Mouse (Mus musculus) layer of hippocampus, adult 2 months (tissue): ENCODE results near the gene Mbd3. TPM values are rescaled to one million over a fixed set of nuclear protein-coding genes. Genes with fewer than 3 reads are reported as not detected.
"Not testable (repeated sequence)": the region's sequence is repeated elsewhere in the genome, so short reads cannot be mapped to it uniquely, and the experiment has no call there.

Source experiments
- DNase-seq, 2 experiments: peaks; one replicate each; pipeline ENCODE4 v3.0.0; 2022; ENCODE audit warnings: low spot score in 2 of 2
- H3K27ac ChIP-seq: fragments of 200-600 bp; 2 replicates; pipeline ENCODE4 v1.8.1; 2022
- H3K4me3 ChIP-seq: fragments of 200-600 bp; 2 replicates; pipeline ENCODE4 v1.8.1; 2022; ENCODE audit warnings: mild to moderate bottlenecking
- CTCF ChIP-seq: fragments of 200-600 bp; conservative IDR thresholded peaks from 2 replicates; pipeline ENCODE4 v1.8.1; 2022; ENCODE audit warnings: antibody characterized with exemption, mild to moderate bottlenecking, moderate library complexity
- microRNA-seq, 2 experiments: library from miRNA; unstranded; fragments of <30 nt; microRNA quantifications; one replicate each; pipeline ENCODE4 v1.2.0; 2021
- total RNA-seq, 2 experiments: library from RNA; stranded (reverse); gene quantifications; 2 replicates each; pipeline ENCODE4 v1.2.3; 2021

The Mbd3 gene
- total RNA-seq, 2 experiments from 2014 or later, result 147 to 149 TPM

DNA sequence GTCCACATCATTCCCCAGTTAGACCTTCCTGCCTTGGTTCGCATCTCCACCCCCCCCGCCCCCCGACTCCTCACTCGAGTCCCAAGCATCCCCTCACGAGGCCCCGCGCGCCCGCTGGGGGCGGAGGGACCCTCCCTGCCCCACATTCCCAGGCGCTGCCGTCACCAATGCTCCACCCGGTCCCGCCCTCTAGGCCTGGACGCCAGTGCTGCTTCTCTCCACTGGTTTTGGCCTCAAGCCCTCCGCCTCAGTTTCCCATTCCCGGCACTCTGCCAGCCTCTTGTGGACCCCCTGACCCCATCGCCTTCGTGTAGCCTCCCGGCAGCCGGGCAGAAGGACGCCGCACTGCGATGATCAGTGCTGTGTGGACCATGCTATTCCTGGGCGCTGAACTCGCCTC, 50.4 kb downstream of the Mbd3 start:
- TF ChIP-seq CTCF, result no peak
- H3K27ac ChIP-seq, result no peak overlapping the region
- H3K4me3 ChIP-seq, result no peak overlapping the region
- DNase-seq, result no peak

DNA sequence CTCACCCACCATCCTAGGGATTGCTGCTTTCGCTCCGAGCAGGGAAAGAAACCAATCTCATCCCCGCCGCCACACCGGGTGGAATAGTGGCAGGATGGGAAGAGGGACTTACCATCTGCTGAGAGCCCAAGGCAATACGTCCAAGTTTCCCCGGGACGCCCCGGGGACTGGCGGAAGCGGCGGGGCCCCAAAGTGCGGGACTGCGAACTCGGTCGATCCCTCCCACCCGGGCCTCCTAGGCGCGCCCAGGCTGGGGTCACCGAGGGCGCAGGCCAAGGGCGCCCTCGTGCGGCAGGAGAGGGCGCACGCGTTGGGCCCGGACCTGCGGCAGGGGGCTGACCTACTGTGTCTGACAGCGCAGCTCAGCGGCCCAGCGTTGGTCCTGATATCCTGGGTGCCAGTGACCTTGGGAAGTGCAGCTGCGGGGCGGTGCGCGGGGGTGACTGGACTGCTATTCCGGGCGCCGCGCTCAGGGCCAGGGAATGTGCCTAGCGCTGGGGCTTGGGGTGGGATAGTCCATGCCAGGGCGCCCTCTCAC, 51.0 kb downstream of the Mbd3 start, which contains the start of gene Adamtsl5:
Adamtsl5 (minus strand) TSS at position 169 of the 538 bp plus-strand sequence.
- Histone ChIP-seq H3K4me3 (peak within 1 kb of the TSS; percentile 47), H3K27ac (0 out of 2 replicates have a peak within 1 kb of the TSS, but pooled peaks have one; percentile 14)
- peak; percentile 82 for TF ChIP-seq CTCF
- no peak for DNase-seq

DNA sequence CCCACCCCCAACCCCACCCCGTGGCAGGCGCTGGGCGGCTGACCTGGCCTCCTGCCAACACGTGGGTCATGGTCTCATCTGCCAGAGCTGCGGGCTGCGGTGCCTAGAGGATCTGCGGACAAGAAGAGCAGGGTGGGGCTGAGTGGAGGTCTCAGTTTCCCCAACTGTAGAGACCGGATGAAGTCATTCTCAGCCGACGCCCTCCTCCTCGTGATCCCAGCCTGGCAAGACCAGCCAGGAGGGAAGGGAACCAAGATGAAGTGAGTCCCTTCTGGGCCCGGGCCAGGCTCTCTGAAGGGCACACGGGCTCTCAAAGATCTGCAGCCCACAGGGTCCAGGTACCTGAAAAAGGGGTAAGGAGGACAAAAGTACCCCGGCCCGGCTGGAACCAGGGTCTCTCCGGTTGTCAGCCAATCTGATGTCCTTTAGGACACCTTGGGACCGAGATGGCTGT, 51.8 kb downstream of the Mbd3 start:
- no peak for TF ChIP-seq CTCF
- Histone ChIP-seq H3K4me3 (peak overlapping the region; percentile 47; the same call in 1 of the 2 replicates), H3K27ac (0 out of 2 replicates have a peak overlapping the region, but pooled peaks have one; percentile 14)
- no peak for DNase-seq

DNA sequence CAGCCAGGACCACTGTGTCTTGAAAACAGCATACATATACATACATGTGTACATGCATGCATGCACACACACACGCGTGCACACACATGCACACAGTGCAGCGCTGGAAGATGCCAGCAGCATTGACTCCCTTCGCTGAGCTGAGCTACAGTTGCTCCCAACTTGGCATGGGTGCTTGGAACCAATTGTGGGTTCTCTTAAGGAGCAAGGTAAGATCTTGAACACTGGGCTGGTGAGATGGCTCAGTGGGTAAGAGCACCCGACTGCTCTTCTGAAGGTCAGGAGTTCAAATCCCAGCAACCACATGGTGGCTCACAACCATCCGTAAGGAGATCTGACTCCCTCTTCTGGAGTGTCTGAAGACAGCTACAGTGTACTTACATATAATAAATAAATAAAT, 53.4 kb downstream of the Mbd3 start:
- H3K27ac ChIP-seq, H3K4me3 ChIP-seq, DNase-seq: not testable (repeated sequence)

DNA sequence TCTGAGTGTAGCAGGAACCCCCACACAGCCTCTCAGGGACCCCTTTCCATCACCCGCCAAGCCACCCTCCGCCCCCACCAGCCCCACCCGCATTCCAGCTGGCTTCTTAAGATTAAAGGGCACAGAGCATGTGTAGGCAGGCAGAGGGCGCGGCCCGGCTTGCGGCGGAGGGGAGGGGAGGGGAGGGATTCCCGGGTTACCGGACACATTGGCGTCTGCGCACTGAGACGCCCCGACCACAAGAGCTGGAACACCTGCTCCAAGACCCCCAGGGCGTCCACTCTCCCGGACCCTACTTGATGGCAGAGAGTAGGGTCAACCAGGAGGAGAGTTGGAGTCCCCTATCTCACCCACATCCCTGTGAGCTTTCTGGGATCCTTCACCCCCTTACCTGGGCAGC, 54.2 kb downstream of the Mbd3 start:
- no peak for TF ChIP-seq CTCF
- Histone ChIP-seq H3K27ac (peak overlapping the region; percentile 82), H3K4me3 (no peak overlapping the region)
- DNase-seq, result no peak

DNA sequence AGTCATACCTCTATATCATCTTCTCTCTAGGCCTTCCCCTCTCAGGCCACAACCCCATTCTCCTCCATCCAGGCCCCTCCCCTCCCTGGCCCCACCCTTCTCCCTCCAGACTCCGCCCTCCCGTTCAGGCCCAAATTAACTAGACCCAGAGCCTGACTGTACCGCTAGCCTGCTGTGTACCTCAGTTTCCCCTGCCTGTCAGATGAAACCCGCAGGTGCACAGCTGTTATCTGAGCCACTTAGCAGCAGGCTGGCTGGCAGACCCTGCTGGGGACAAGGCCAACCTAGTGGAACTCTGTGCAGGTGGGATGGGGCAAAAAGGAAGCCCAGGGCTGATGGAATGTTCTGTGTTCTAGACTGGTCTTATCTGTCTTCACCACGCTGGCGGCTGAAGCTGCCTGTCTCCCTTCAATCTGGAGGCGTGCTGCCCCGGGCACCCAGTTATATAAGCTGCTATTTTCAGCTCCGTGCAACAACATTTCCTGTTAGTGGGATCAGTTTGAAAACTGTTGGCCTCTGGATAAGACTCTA, 55.2 kb downstream of the Mbd3 start:
- H3K4me3 ChIP-seq, result peak overlapping the region; percentile 44
- DNase-seq, result peak in 1 of 2 experiments; percentile 42
- no peak for TF ChIP-seq CTCF
- peak overlapping the region; percentile 82 for H3K27ac ChIP-seq

DNA sequence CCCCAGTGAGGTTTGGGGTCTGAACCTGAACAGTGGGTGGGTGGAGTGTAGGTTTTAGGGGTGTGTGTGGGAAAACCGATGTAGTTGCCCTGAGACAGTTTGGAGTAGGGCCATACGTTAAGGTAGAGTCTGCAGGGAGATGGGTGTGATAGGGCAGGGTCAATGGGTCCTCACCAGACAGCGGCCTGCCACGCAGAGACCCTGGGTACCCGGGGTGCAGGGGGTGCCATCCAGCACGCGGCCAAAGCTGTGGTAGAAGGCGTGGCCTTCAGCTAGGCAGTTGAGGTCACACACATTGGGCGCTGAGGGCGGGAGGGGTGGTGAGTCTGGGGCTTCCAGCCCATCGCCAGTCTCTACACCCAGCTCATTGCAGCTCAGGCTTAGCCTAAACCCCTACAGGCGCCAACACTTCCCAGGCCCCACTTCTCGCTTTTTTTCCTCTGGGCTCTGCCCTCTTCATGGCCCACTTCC, 55.9 kb downstream of the Mbd3 start:
- TF ChIP-seq CTCF, result no peak
- Histone ChIP-seq H3K27ac (peak overlapping the region; percentile 82), H3K4me3 (peak overlapping the region; percentile 44)
- no peak for DNase-seq

DNA sequence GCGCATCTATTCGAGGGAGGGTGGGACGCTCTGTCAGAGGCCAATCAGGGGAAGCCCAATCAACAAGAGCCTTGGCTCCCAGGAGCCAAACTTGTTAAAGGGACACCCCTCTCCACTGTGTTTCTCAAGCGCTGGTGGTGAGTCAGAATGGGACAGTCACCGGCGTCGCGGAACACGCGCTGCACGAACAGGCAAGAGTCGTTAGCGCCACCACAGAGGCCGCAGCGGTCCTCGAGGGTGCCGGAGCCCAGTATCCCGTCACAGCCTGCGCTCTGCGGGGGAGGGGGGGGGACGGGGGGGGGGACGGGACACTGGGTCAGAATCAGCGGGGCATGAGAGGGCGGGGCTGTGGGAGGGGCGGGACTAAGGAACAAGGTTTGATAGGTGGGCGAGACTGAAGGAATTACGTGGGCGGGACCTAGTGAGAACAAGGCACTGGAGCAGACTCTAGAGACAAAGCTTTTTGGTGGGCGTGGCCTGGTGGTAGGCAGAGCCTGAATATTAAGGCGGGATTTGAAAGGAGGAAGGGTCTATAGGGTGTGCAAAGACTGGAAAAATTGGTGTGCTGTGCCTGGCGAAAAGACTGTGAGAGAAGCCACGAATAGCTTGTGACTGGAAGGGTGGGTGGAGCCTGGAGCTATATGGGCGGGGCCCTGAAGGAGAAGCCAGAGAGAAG, 56.5 kb downstream of the Mbd3 start:
- DNase-seq, result peak in 1 of 2 experiments; percentile 48
- TF ChIP-seq CTCF, result no peak
- H3K27ac ChIP-seq, result peak overlapping the region; percentile 82
- peak overlapping the region; percentile 44 for H3K4me3 ChIP-seq

Small RNA genes within 50 kb of the gene (microRNA-seq; reads per million reads assigned to microRNA genes)
- 0 reads per million in 2 experiments for gene Gm22721

Other genes starting within 250 kb of the Mbd3 start
- 100 to 1,000 TPM in 1 of 2 experiments, 10 to 100 TPM in 1; 88.3 to 103 TPM for gene Cirbp, start 233.6 kb downstream of the Mbd3 start, total RNA-seq
- 1 to 10 TPM; 7.0 to 7.4 TPM for gene 1600002K03Rik, start 226.6 kb downstream of the Mbd3 start, total RNA-seq
- gene Efna2, start 220.1 kb downstream of the Mbd3 start, total RNA-seq, result 1 to 10 TPM; 7.1 to 9.7 TPM
- gene Mum1, start 173.1 kb downstream of the Mbd3 start, total RNA-seq, result 10 to 100 TPM; 41.4 to 49.6 TPM
- 100 to 1,000 TPM; 201 to 210 TPM for gene Ndufs7, start 150.4 kb downstream of the Mbd3 start, total RNA-seq
- gene Gamt, start 138.5 kb downstream of the Mbd3 start, total RNA-seq, result 10 to 100 TPM; 29.8 to 33.1 TPM
- 10 to 100 TPM; 91.2 to 95.4 TPM for gene Dazap1, start 138.1 kb downstream of the Mbd3 start, total RNA-seq
- gene Rps15, start 107.1 kb downstream of the Mbd3 start, total RNA-seq, result 100 to 1,000 TPM; 926 to 932 TPM
- 100 to 1,000 TPM in 1 of 2 experiments, 10 to 100 TPM in 1; 98.3 to 110 TPM for gene Apc2, start 103.6 kb downstream of the Mbd3 start, total RNA-seq
- gene 2310011J03Rik, start 79.0 kb downstream of the Mbd3 start, total RNA-seq, result 10 to 100 TPM; 23.5 to 25.7 TPM
- gene Pcsk4, start 70.1 kb downstream of the Mbd3 start, total RNA-seq, result 1 to 10 TPM; 2.8 to 3.2 TPM
- 10 to 100 TPM in 1 of 2 experiments, 1 to 10 TPM in 1; 9.6 to 11.0 TPM for gene Reep6, start 69.6 kb downstream of the Mbd3 start, total RNA-seq
- 1 to 10 TPM; 4.7 to 7.2 TPM for gene Adamtsl5, start 51.1 kb downstream of the Mbd3 start, total RNA-seq
- gene Plk5, start 43.1 kb downstream of the Mbd3 start, total RNA-seq, result 10 to 100 TPM; 33.4 to 36.6 TPM
- gene Mex3d, start 11.9 kb downstream of the Mbd3 start, total RNA-seq, result 10 to 100 TPM; 15.5 to 17.1 TPM
- 100 to 1,000 TPM; 404 to 413 TPM for gene Uqcr11, start 7.3 kb upstream of the Mbd3 start, total RNA-seq
- 10 to 100 TPM; 27.6 to 31.6 TPM for gene Tcf3, start 34.1 kb upstream of the Mbd3 start, total RNA-seq
- gene Onecut3, start 95.3 kb upstream of the Mbd3 start, total RNA-seq, result not detected
- under 1 TPM; 0.12 to 0.31 TPM for gene Atp8b3, start 139.6 kb upstream of the Mbd3 start, total RNA-seq
- gene Rexo1, start 162.0 kb upstream of the Mbd3 start, total RNA-seq, result 10 to 100 TPM; 51.6 to 52.8 TPM
- gene Klf16, start 177.8 kb upstream of the Mbd3 start, total RNA-seq, result 10 to 100 TPM; 50.8 to 56.8 TPM
- 100 to 1,000 TPM; 158 to 166 TPM for gene Abhd17a, start 190.8 kb upstream of the Mbd3 start, total RNA-seq
- gene Scamp4, start 203.3 kb upstream of the Mbd3 start, total RNA-seq, result 10 to 100 TPM; 42.9 to 43.1 TPM
- 1 to 10 TPM; 1.3 to 3.5 TPM for gene Adat3, start 203.3 kb upstream of the Mbd3 start, total RNA-seq
- gene Gm49322, start 206.5 kb upstream of the Mbd3 start, total RNA-seq, result 1 to 10 TPM; 3.0 to 4.5 TPM
- 100 to 1,000 TPM; 221 to 228 TPM for gene Csnk1g2, start 223.3 kb upstream of the Mbd3 start, total RNA-seq